Mouse (Mus musculus) CH12.LX (cell line): ENCODE measurements around the gene Gtf3c1. TPM values are rescaled to one million over a fixed set of nuclear protein-coding genes. Genes with fewer than 3 reads are reported as not detected.

Experiments
- DNase-seq: peaks from one replicate; pipeline ENCODE4 v3.0.0-alpha.2; 2013; ENCODE audit errors: extremely low read depth
- H3K27ac ChIP-seq: 2 replicates; pipeline ENCODE4 v1.5.1; 2012; ENCODE audit warnings: low read depth, mild to moderate bottlenecking, control low read depth, moderate library complexity; ENCODE audit not compliant: insufficient read depth
- H3K27me3 ChIP-seq: replicated peaks from 2 replicates; pipeline ENCODE3; 2012; ENCODE audit warnings: inconsistent platforms
- H3K36me3 ChIP-seq, 2 experiments: replicated peaks in 1 of 2; 2 replicates each; pipeline versions ENCODE3 to v1.6.1; 2012; ENCODE audit warnings: inconsistent platforms in 1 of 2, low read length in 1 of 2, mild to moderate bottlenecking in 1 of 2, mixed read lengths in 1 of 2, moderate library complexity in 1 of 2; ENCODE audit not compliant: control insufficient read depth in 1 of 2, insufficient read depth in 1 of 2
- H3K4me1 ChIP-seq, 2 experiments: 2 replicates each; pipeline ENCODE4 v1.6.1; 2012; ENCODE audit warnings: inconsistent platforms in 1 of 2, moderate library complexity in 1 of 2; ENCODE audit not compliant: insufficient read depth in 2 of 2, control insufficient read depth in 1 of 2
- H3K4me2 ChIP-seq: 2 replicates; pipeline ENCODE4 v1.6.1; 2012; ENCODE audit warnings: low read depth, mild to moderate bottlenecking, control low read depth; ENCODE audit not compliant: poor library complexity, insufficient read depth, severe bottlenecking
- H3K4me3 ChIP-seq, 3 experiments: fragments of 150-350 bp in 1 of 3; sonication (generic) in 1 of 3; replicated peaks in 1 of 3; 2 replicates each; pipeline versions ENCODE3 to v1.5.1; 2011 to 2012; ENCODE audit warnings: low read depth in 2 of 3, low read length in 2 of 3, mild to moderate bottlenecking in 2 of 3, moderate library complexity in 2 of 3, control low read depth in 1 of 3, improper control_type of control experiment in 1 of 3, inconsistent platforms in 1 of 3, mixed read lengths in 1 of 3; ENCODE audit not compliant: poor library complexity in 1 of 3
- H3K79me2 ChIP-seq: replicated peaks from 2 replicates; pipeline ENCODE4 v1.6.1; 2012; ENCODE audit warnings: mild to moderate bottlenecking, moderate library complexity; ENCODE audit not compliant: control insufficient read depth, poor library complexity, insufficient read depth, severe bottlenecking; ENCODE audit errors: extremely low read depth
- H3K9ac ChIP-seq: 2 replicates; pipeline ENCODE4 v1.6.1; 2012; ENCODE audit warnings: low read depth, mild to moderate bottlenecking, control low read depth, moderate library complexity; ENCODE audit not compliant: insufficient read depth
- H3K9me3 ChIP-seq: replicated peaks from 2 replicates; pipeline ENCODE3; 2012; ENCODE audit warnings: low read length, inconsistent platforms, mixed read lengths
- BHLHE40 ChIP-seq: IDR thresholded peaks from 2 replicates; pipeline ENCODE4 v1.6.1; 2011; ENCODE audit warnings: mild to moderate bottlenecking, low read depth, low read length, improper control_type of control experiment
- CHD1 ChIP-seq: IDR thresholded peaks from 2 replicates; pipeline ENCODE4 v1.6.1; 2012; ENCODE audit warnings: low read depth, low read length, improper control_type of control experiment, inconsistent platforms
- CHD2 ChIP-seq: IDR thresholded peaks from 2 replicates; pipeline ENCODE4 v1.6.1; 2011; ENCODE audit warnings: low read length, improper control_type of control experiment
- CTCF ChIP-seq, 2 experiments: IDR thresholded peaks in 1 of 2; conservative IDR thresholded peaks in 1 of 2; 2 replicates each; pipeline ENCODE4 v1.5.1; 2011 to 2012; ENCODE audit warnings: low read depth in 2 of 2, low read length in 2 of 2, improper control_type of control experiment in 1 of 2, inconsistent platforms in 1 of 2, mild to moderate bottlenecking in 1 of 2, moderate library complexity in 1 of 2
- E2F4 ChIP-seq: IDR thresholded peaks from 2 replicates; pipeline ENCODE4 v1.6.1; 2011; ENCODE audit warnings: low read depth, low read length, improper control_type of control experiment; ENCODE audit not compliant: insufficient replicate concordance
- ELF1 ChIP-seq: IDR thresholded peaks from 2 replicates; pipeline ENCODE4 v1.6.1; 2014; ENCODE audit warnings: low read depth, mild to moderate bottlenecking, inconsistent platforms, low read length, improper control_type of control experiment
- EP300 ChIP-seq: IDR thresholded peaks from 2 replicates; pipeline ENCODE4 v1.6.1; 2011; ENCODE audit warnings: low read length, improper control_type of control experiment
- ETS1 ChIP-seq: conservative IDR thresholded peaks from 2 replicates; pipeline ENCODE4 v1.6.1; 2012; ENCODE audit warnings: low read depth, mild to moderate bottlenecking, inconsistent platforms, low read length, improper control_type of control experiment, moderate library complexity
- GABPA ChIP-seq: IDR thresholded peaks from 2 replicates; pipeline ENCODE4 v1.6.1; 2012; ENCODE audit warnings: low read depth, low read length, improper control_type of control experiment, inconsistent platforms; ENCODE audit not compliant: insufficient replicate concordance
- HCFC1 ChIP-seq: IDR thresholded peaks from 2 replicates; pipeline ENCODE4 v1.6.1; 2012; ENCODE audit warnings: low read depth, mild to moderate bottlenecking, inconsistent platforms, low read length, improper control_type of control experiment
- IRF4 ChIP-seq: IDR thresholded peaks from 2 replicates; pipeline ENCODE4 v1.6.1; 2014; ENCODE audit warnings: low read depth, mild to moderate bottlenecking, inconsistent platforms, low read length, improper control_type of control experiment
- JUN ChIP-seq: IDR thresholded peaks from 2 replicates; pipeline ENCODE4 v1.6.1; 2011; ENCODE audit warnings: low read depth, mild to moderate bottlenecking, low read length, improper control_type of control experiment, moderate library complexity; ENCODE audit not compliant: insufficient read depth
- JUND ChIP-seq: conservative IDR thresholded peaks from 2 replicates; pipeline ENCODE4 v1.6.1; 2011; ENCODE audit warnings: low read depth, low read length, improper control_type of control experiment
- KAT2A ChIP-seq: IDR thresholded peaks from 2 replicates; pipeline ENCODE4 v1.6.1; 2012; ENCODE audit warnings: low read length, improper control_type of control experiment, inconsistent platforms; ENCODE audit not compliant: insufficient replicate concordance
- MAFK ChIP-seq: IDR thresholded peaks from 2 replicates; pipeline ENCODE4 v1.6.1; 2011; ENCODE audit warnings: low read length, improper control_type of control experiment; ENCODE audit not compliant: insufficient replicate concordance
- MAX ChIP-seq: IDR thresholded peaks from 2 replicates; pipeline ENCODE4 v1.6.1; 2011; ENCODE audit warnings: low read length, improper control_type of control experiment
- MAZ ChIP-seq: IDR thresholded peaks from 2 replicates; pipeline ENCODE4 v1.6.1; 2012; ENCODE audit warnings: low read depth, mild to moderate bottlenecking, inconsistent platforms, low read length, improper control_type of control experiment, moderate library complexity
- MEF2A ChIP-seq: IDR thresholded peaks from 2 replicates; pipeline ENCODE4 v1.6.1; 2014; ENCODE audit warnings: low read depth, mild to moderate bottlenecking, inconsistent platforms, low read length, improper control_type of control experiment, borderline replicate concordance
- MXI1 ChIP-seq: IDR thresholded peaks from 2 replicates; pipeline ENCODE4 v1.6.1; 2011; ENCODE audit warnings: mild to moderate bottlenecking, low read depth, low read length, improper control_type of control experiment
- MYC ChIP-seq: IDR thresholded peaks from 2 replicates; pipeline ENCODE4 v1.6.1; 2011; ENCODE audit warnings: low read depth, mild to moderate bottlenecking, improper control_type of control experiment, low read length
- PAX5 ChIP-seq: IDR thresholded peaks from 2 replicates; pipeline ENCODE4 v1.6.1; 2012; ENCODE audit warnings: low read length, inconsistent platforms, mixed read lengths
- POLR2A ChIP-seq: IDR thresholded peaks from 2 replicates; pipeline ENCODE4 v1.6.1; 2011; ENCODE audit warnings: low read depth, mild to moderate bottlenecking, improper control_type of control experiment, low read length
- POLR2AphosphoS2 ChIP-seq: IDR thresholded peaks from 2 replicates; pipeline ENCODE4 v1.6.1; 2011; ENCODE audit warnings: low read depth, low read length, improper control_type of control experiment
- RAD21 ChIP-seq: IDR thresholded peaks from 2 replicates; pipeline ENCODE4 v1.6.1; 2011; ENCODE audit warnings: low read depth, mild to moderate bottlenecking, low read length, improper control_type of control experiment, moderate library complexity
- SIN3A ChIP-seq: IDR thresholded peaks from 2 replicates; pipeline ENCODE4 v1.6.1; 2012; ENCODE audit warnings: low read length, improper control_type of control experiment, inconsistent platforms
- SMC3 ChIP-seq: IDR thresholded peaks from 2 replicates; pipeline ENCODE4 v1.6.1; 2011; ENCODE audit warnings: low read depth, low read length, improper control_type of control experiment
- TBP ChIP-seq: conservative IDR thresholded peaks from 2 replicates; pipeline ENCODE4 v1.6.1; 2011; ENCODE audit warnings: low read depth, low read length, improper control_type of control experiment
- TCF12 ChIP-seq: IDR thresholded peaks from 2 replicates; pipeline ENCODE4 v1.6.1; 2014; ENCODE audit warnings: low read depth, mild to moderate bottlenecking, inconsistent platforms, low read length, improper control_type of control experiment
- UBTF ChIP-seq: IDR thresholded peaks from 2 replicates; pipeline ENCODE4 v1.6.1; 2012; ENCODE audit warnings: low read depth, mild to moderate bottlenecking, inconsistent platforms, low read length, improper control_type of control experiment, moderate library complexity
- USF1 ChIP-seq: IDR thresholded peaks from 2 replicates; pipeline ENCODE4 v1.6.1; 2014; ENCODE audit warnings: low read depth, mild to moderate bottlenecking, inconsistent platforms, low read length, improper control_type of control experiment
- USF2 ChIP-seq: conservative IDR thresholded peaks from 2 replicates; pipeline ENCODE4 v1.6.1; 2011; ENCODE audit warnings: low read depth, low read length, improper control_type of control experiment
- ZC3H11A ChIP-seq: IDR thresholded peaks from 2 replicates; pipeline ENCODE4 v1.6.1; 2012; ENCODE audit warnings: low read depth, mild to moderate bottlenecking, inconsistent platforms, low read length, improper control_type of control experiment
- ZKSCAN1 ChIP-seq: IDR thresholded peaks from 2 replicates; pipeline ENCODE4 v1.6.1; 2012; ENCODE audit warnings: low read depth, inconsistent platforms, low read length, improper control_type of control experiment, borderline replicate concordance
- ZMIZ1 ChIP-seq: IDR thresholded peaks from 2 replicates; pipeline ENCODE4 v1.6.1; 2012; ENCODE audit warnings: low read depth, mild to moderate bottlenecking, inconsistent platforms, low read length, improper control_type of control experiment
- ZNF384 ChIP-seq: IDR thresholded peaks from 2 replicates; pipeline ENCODE4 v1.6.1; 2012; ENCODE audit warnings: low read depth, low read length, improper control_type of control experiment, inconsistent platforms
- dilution Hi-C: fragments of 300-500 bp; cut with MboI; formaldehyde crosslinking; loops from 2 replicates; pipeline ENCODE4 v1.14.3; 2020; ENCODE audit warnings: low sequenced_read_pairs; ENCODE audit not compliant: extremely low pct_unique_long_range_greater_than_20kb, extremely low pct_ligation_motif_present
- in situ Hi-C: fragments of 300-500 bp; cut with MboI; formaldehyde crosslinking; loops from 3 replicates; pipeline ENCODE4 v1.14.3; 2019; ENCODE audit warnings: low sequenced_read_pairs, low pct_ligation_motif_present, low pct_unique_long_range_greater_than_20kb, mixed read lengths
- polyA plus RNA-seq: library from polyadenylated mRNA; unstranded; fragments of >175 nt; gene quantifications from 2 replicates; pipeline ENCODE4 v1.2.1, GENCODE M21; 2012; ENCODE audit warnings: low read depth; ENCODE audit not compliant: insufficient read length
- total RNA-seq, 2 experiments: library from RNA; depleted of rRNA; stranded (reverse); fragments of 300-350 nt in 1 of 2; fragments of >200 nt in 1 of 2; gene quantifications; 2 replicates each; pipeline ENCODE4 v1.2.3; 2012 to 2014

The Gtf3c1 gene
- total and polyA plus RNA-seq, 3 experiments = 20.2 to 48.4 (median 46.8) TPM

- TF ChIP-seq MEF2A (no peak), IRF4 (no peak), CHD1 (no peak; the same call in 1 of the 2 replicates), ZKSCAN1 (no peak), USF2 (no peak), MYC (peak; percentile 86)
These were observed 99.3 kb downstream of the Gtf3c1 start (continued) for GRCm38 (mm10) chr7:125608183-125608688.

- peaks cover 85% of the 10 kb centered on the region for H3K79me2 ChIP-seq
- H3K27ac ChIP-seq = peak overlapping the region; percentile 100
- no peaks in the 10 kb centered on the region for H3K27me3 ChIP-seq
- DNase-seq = peak; percentile 93
- H3K9ac ChIP-seq = peak overlapping the region; percentile 93
- H3K9me3 ChIP-seq = peaks cover 7% of the 10 kb centered on the region
- H3K4me2 ChIP-seq = peak overlapping the region; percentile 92
- in situ Hi-C loops (no loop called here), dilution Hi-C loops (no loop called here)
- peak overlapping the region; percentile 28 to 86 (median 86) for H3K4me3 ChIP-seq
- H3K36me3 ChIP-seq = peaks cover 55 to 71% of the 10 kb centered on the region in 2 experiments
- H3K4me1 ChIP-seq = peaks cover 8 to 46% of the 10 kb centered on the region in 2 experiments
- no peak; the same call in none of the 2 replicates for TF ChIP-seq RAD21
- no peak for TF ChIP-seq MYC
- TF ChIP-seq ZC3H11A = no peak
- TF ChIP-seq ZNF384 = no peak
- TF ChIP-seq HCFC1 = no peak; the same call in 1 of the 2 replicates
- no peak for TF ChIP-seq USF2
- 0 out of 2 replicates have a peak, but pooled peaks have one; percentile 3 for TF ChIP-seq ELF1
- TF ChIP-seq E2F4 = no peak
- TF ChIP-seq GABPA = no peak
- TF ChIP-seq TBP = peak; percentile 62
- no peak for TF ChIP-seq UBTF
- TF ChIP-seq SIN3A = no peak
- peak; percentile 97 for TF ChIP-seq EP300
- TF ChIP-seq MEF2A = peak; percentile 91
- no peak for TF ChIP-seq CTCF (conservative IDR thresholded peaks at IDR 0.05 in 1 of 2, IDR thresholded peaks at IDR 0.05 in 1 of 2; ENCODE audit: low read depth in 2 of 2, low read length in 2 of 2)
- peak; percentile 68 for TF ChIP-seq MAFK
- no peak for TF ChIP-seq POLR2AphosphoS2
- no peak; the same call in 1 of the 2 replicates for TF ChIP-seq MAX
- peak; percentile 74; the same call in 1 of the 2 replicates for TF ChIP-seq MAZ
- no peak for TF ChIP-seq USF1
- TF ChIP-seq SMC3 = peak; percentile 22
- TF ChIP-seq JUN = peak; percentile 96
- TF ChIP-seq CHD1 = no peak; the same call in 1 of the 2 replicates
- peak; percentile 83 for TF ChIP-seq CHD2
- no peak for TF ChIP-seq ZMIZ1
- no peak; the same call in 1 of the 2 replicates for TF ChIP-seq POLR2A
- TF ChIP-seq JUND = peak; percentile 97
- TF ChIP-seq BHLHE40 = peak; percentile 87
- no peak for TF ChIP-seq MXI1
- peak; percentile 90 for TF ChIP-seq TCF12
- TF ChIP-seq ZKSCAN1 = no peak
- 0 out of 2 replicates have a peak, but pooled peaks have one; percentile 61 for TF ChIP-seq KAT2A
- peak; percentile 89 for TF ChIP-seq IRF4
- TF ChIP-seq PAX5 = no peak
- peak; percentile 94 for TF ChIP-seq ETS1
These were observed 100.0 kb downstream of the Gtf3c1 start for GRCm38 (mm10) chr7:125607384-125608182.
